Mouse (Mus musculus): ENCODE results near the gene Zmynd15.

Zmynd15 gene

DNA sequence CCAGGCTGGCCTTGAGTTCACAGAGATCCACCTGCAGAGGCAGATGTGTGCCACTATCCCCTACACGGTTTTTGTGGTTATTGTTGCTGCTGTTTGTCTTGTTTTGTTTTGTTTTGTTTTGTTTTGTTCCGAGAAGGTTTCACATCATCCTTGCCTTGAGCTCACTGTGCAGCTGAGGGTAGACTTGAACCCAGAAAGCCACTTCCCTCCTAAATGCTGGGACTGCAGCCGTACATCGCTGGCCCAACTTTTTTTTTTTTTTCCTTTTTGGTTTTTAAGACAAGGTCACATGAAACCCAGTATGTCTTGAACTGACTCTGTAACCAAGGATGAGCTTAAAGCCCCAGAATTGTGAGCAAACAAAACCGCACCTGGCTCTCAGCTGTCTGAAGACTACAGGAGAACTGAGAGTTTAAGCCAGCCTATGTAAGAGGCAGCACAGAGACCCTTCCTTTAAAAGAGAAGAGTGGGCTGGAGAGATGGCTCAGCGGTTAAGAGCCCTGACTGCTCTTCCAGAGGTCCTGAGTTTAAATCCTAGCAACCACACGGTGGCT lies 47.8 kb downstream of the Zmynd15 start:
- no peak for DNase-seq

- DNase-seq, result peak; percentile 65
Measured at GRCm38 (mm10) chr11:70509753-70510564, 50.7 kb downstream of the Zmynd15 start.

DNA sequence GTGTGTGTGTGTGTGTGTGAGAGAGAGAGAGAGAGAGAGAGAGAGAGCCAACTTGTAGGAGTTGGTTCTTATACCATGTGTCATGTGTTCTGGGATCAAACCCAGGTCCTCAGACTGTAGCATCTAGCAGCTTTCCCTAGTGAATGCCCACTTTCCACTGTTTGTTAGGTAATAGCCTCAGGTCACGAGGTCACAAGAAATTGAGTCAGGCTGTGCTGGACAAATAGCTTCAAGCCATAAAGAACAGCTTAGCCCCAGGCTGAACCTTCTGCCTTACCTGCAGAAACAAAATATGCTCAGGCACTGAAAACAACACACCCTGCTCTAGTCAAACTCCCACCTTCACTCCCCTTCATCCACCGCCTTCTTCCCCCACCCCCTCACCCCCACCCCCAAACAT lies 52.0 kb downstream of the Zmynd15 start:
- no peak for DNase-seq

DNA sequence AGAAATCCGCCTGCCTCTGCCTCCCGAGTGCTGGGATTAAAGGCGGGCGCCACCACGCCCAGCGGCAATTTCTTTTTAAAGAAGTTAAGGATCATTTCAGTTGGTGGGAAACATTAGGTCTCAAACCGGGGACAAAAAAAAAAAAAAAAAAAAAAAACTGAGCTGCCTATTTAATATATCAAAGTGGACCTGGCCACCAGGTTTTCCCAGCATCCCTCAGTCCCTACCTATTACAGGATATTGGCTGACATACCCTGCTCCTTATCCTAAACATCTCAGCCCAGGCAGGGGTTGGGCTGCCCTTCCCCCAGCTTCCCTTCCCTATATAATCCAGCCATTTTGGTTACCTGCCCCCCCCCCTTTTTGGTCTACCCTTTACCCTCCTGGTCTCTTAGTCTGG lies 52.6 kb downstream of the Zmynd15 start:
- DNase-seq, result no peak

- no peak for DNase-seq
Measured at GRCm38 (mm10) chr11:70512709-70513342, 53.6 kb downstream of the Zmynd15 start.

GRCm38 (mm10) chr11:70513520-70513919 lies 54.3 kb downstream of the Zmynd15 start:
- DNase-seq, result peak; percentile 37

DNA sequence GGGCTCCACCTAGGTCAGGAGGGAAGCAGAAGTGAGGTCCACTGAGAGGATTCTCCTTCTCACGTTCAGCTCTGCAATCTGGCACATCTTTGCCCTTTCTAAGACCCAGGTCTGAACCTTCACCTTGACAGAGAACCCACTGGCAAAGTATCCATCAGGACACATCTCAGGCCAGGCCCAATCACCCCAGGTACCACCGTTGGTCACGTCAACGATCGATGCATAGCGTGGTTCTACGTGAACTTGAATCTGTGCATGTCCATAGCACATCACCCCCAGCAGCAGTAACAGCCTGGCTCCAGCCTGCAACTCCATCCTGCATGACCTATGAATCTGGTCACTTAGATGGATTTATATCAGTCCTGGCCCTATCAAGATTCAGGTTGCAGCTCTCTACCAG lies 55.1 kb downstream of the Zmynd15 start, which contains the start of gene Vmo1:
Gene Vmo1, minus strand, starts transcription at position 329 of the 400 bp plus-strand sequence.
- no peak for DNase-seq

Measured in kidney, postnatal 10 days (tissue).